Mouse (Mus musculus) frontal cortex, postnatal 14 days (tissue): ENCODE results near the gene Mtm1.

ENCODE experiments used
- DNase-seq, 2 experiments: peaks; one replicate each; pipeline ENCODE4 v3.0.0; 2022; ENCODE audit warnings: low spot score in 2 of 2

Mtm1 gene

DNA sequence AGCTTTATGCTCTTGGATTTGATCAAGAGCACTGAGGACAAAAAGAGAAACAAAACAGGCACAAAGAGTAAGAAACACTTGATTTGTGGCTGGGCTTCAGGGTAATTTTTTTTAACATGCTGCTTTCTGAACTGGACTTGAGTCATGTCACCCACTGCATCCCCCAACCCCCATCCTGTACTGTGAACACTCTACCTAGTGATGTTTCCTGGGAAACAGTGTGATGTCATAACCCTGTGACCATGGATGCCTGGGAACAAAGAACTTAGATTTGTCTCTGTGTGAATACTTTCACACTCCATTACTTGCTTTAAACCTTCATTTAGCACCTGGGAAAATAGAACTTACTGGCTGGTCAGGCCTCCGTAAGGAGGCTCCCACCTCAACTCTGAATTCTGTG, at the start of gene Mtm1:
Gene Mtm1 (plus strand): TSS at position 301 of the 400 bp plus-strand sequence.
- no peak for DNase-seq

DNA sequence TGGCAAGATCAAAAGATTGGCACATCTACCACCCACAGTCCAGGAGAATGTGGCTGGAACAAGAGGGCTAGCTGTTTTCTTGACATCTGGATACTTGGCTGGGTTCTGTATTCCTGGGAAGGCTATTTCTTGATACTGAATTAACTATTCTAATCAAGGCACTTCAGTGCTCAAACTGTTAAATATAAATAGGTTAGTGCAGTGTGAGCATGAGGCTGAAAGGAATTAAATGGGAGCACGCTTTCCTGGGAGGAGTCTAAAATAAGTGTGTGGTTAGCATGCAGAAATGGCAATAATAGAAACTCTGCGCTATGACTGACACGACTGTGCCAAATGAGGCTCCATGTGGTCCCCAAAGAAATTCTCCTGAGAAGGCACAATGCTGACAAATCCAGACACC, 29.0 kb upstream of the Mtm1 start:
- DNase-seq: no peak

- DNase-seq: no peak
Observed at GRCm38 (mm10) chrX:71183671-71184070, 26.9 kb upstream of the Mtm1 start.

DNA sequence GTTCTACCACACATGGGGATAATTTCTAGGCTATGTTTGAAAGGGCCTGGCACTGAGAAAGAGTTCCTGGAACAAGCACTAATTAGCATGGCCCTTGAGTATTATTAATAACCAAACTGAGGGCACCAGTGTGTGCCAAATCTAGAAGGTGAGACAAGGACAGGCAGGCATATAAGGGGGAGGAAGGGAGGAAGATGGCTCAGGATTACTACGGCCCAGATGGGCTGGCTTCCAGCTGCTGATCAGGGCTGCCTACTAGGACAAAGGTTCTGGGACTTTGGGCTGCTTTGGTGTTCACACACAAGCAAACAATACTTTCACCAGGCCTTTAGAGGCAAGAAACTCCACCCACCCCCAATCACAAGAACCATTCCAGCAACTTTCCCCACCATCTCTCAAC, 24.2 kb upstream of the Mtm1 start:
- no peak for DNase-seq

DNA sequence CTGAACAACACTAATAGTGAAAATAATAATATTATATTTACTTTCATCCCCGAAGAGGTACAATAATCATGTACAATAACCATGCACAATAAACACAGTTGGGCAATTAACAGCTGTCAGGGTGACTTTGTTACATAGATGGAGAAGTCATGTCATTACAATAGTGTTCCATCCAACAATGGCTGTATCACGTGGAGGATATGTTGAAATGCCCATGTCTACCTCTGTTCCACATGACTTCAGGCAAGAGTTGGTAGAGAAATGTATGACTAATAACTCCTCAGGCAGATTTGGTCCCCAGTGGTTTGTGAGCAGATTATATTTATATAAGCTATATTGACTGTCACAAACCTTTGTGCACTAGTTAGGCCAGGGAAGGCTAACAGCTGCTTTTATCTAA, 5.8 kb upstream of the Mtm1 start:
- no peak for DNase-seq

DNA sequence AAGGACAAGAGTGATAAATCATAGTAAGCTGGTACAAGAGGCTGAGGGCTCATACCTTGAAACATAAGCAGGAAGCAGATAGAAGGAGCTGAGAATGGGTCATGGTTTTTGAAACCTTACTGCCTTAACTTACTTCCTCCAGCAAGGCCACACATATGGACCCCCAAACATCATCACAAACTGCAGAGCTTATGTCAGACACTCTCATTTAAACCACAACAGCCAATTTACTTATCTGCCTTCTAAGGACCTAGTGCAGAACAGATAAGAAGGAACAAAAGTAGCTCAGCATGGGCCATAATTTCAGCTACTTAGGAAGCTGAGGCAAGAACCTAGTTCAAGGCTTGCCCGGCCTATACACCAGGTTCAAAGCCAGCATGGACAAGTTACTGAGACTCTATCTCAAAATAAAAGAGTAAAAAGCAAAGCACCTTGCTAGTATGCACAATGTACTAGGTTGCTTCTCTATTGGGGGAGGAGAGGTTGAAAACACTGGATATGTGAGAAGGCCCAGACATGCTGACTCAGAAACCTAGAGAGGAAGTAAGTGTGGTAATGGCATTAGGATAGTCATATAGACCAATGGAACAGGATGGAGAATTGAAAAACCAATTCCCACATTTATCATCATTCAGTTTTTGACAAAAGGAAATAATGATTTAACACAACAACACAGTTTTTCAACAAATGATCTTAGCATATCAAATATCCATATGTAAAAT, 4.6 kb upstream of the Mtm1 start:
- no peak for DNase-seq

DNA sequence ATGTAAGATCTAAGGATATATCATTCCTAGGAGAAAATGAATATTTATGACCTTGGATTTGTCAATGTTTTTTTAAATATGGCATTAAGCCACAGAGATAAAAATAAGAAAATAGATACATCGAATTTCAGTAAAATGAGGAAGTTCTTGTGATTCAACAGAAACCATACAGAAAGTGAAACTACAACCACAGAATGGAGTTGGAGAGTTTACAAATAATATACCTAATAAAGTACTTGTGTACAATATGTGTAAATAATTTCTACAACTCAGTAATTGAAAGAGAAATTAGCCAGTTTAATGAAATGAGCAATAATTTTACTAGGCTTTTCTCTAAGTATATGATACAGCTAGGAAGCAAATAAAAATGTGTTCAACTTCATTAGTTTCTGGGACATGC, 4.0 kb upstream of the Mtm1 start:
- DNase-seq: no peak

- no peak for DNase-seq
Observed at GRCm38 (mm10) chrX:71212911-71213310, 2.3 kb downstream of the Mtm1 start.

GRCm38 (mm10) chrX:71214441-71215112, 4.0 kb downstream of the Mtm1 start:
- DNase-seq: peak; percentile 59 to 74

- peak; percentile 4 to 14 for DNase-seq
Observed at GRCm38 (mm10) chrX:71215113-71215708, 4.6 kb downstream of the Mtm1 start.

GRCm38 (mm10) chrX:71216879-71217278, 6.3 kb downstream of the Mtm1 start:
- DNase-seq: no peak

GRCm38 (mm10) chrX:71218853-71219252, 8.3 kb downstream of the Mtm1 start:
- no peak for DNase-seq

- no peak for DNase-seq
Observed at GRCm38 (mm10) chrX:71220896-71221295, 10.3 kb downstream of the Mtm1 start.

DNA sequence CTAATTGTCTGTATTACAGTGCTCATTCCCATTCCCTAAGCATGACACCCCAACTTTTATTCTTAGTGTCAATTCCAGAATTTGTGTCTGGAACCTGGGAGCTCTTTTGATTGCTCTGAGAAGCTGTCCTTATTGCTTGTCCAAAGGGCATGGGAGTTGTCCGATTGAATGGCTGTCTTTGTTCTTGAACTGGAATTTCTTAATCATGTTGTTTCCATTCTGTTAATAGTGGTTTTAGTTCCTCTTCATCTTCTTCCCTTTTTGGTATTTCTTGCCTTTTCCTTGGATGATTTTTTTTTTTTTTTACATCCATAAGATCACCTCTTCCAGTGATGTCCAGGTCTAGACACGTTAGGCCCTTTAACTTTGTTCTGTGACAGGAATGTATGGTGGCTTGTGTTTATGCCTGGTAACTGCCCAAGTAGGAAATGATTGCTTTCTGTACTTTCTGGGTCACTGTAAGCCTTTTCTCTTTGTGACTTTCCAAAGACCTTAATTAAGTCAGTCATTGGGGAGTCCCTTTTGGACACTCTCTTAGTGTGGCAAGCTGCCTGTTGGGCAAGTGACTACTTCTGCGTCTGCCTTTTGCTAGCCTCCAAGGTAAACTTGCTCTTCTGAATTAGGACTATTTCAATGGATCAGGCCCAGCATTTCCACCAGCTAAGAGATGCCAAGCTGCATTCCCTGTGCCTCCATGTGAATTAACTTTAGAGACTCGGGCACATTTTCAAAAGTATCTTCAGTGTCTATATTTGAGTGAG, 12.3 kb downstream of the Mtm1 start:
- no peak for DNase-seq

- DNase-seq: no peak
Observed at GRCm38 (mm10) chrX:71226881-71227280, 16.3 kb downstream of the Mtm1 start.

DNA sequence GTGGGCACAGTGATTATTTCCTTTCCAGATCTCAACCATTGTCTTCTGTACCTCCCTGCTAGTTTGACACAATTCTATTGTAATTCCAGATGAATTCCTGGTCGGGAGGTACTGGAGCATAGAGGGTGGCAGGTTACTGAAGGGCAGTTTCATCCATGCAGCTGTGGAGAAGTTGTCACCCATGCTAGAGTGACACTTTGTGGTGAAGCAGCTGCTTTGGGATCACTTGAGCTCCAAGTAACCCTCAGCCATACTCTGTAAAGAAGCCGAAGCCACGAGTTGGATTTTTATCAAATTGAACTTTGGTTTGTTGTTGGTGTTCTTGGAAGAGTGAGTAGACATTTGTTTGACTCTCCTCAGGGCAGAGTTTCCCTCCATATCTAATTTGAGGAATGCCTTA, 17.6 kb downstream of the Mtm1 start:
- DNase-seq: no peak

GRCm38 (mm10) chrX:71230847-71231246, 20.3 kb downstream of the Mtm1 start:
- no peak for DNase-seq

- DNase-seq: no peak
Observed at GRCm38 (mm10) chrX:71256422-71256821, 45.9 kb downstream of the Mtm1 start.

- no peak for DNase-seq
Observed at GRCm38 (mm10) chrX:71260857-71261256, 50.3 kb downstream of the Mtm1 start.

- DNase-seq: no peak
Observed at GRCm38 (mm10) chrX:71264316-71264715, 53.7 kb downstream of the Mtm1 start.

- DNase-seq: peak; percentile 4 to 6
Observed at GRCm38 (mm10) chrX:71268972-71269371, 58.4 kb downstream of the Mtm1 start.

DNA sequence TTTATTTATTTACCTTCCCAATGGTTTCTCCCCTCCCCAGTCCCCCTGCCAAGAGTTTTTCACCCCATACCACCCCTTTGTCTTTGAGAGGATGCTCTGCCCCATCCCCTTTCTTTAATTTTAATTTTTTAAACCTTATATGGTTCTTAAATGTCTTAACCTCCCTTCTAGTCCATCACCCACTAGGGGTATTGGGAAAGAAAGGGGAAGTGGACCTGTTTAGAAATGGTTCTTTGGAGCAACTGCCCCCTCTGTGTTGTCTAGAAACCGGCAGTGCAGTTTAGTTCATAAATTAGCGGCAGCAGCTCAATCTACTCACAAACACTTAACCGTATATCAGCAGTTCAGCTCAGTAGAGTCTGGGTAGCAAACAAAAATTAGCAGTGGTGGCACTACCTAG, 63.6 kb downstream of the Mtm1 start:
- DNase-seq: no peak
